Mouse (Mus musculus) cerebellum, adult 9-10 months (tissue): ENCODE data around the gene Paics.
"Not testable (repeated sequence)": the region's sequence is repeated elsewhere in the genome, so short reads cannot be mapped to it uniquely, and the experiment has no call there.

ENCODE experiments used
- DNase-seq: peaks from one replicate; pipeline ENCODE4 v3.0.0; 2022

The Paics gene

GRCm38 (mm10) chr5:76951106-76952027, at the start of gene Paics, which contains the start of gene Ppat:
Paics (plus strand) TSS chr5:76951307.
Ppat (minus strand) TSS chr5:76951578.
- DNase-seq = peak; percentile 98

DNA sequence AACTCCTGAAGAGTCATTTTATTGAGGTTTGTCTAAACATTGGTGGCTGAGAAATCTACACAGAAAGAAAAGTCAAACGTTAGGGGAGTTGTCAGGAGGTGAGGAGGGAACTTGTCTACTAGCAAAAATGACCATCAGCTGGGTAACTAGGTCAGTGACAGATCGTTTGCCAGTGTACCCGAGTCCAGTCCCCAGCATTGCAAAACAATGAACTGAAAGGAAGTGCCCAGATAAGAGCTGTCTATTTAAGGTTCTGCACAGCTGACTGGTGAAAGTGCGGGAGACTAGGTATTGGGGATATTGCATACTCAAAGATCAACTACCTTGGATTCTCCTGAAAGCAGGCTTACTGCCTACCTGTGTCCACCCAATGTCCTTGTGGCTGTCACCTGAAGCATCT, 49.0 kb upstream of the Paics start:
- DNase-seq = no peak

GRCm38 (mm10) chr5:76904713-76905404, 46.2 kb upstream of the Paics start:
- DNase-seq = peak; percentile 47

DNA sequence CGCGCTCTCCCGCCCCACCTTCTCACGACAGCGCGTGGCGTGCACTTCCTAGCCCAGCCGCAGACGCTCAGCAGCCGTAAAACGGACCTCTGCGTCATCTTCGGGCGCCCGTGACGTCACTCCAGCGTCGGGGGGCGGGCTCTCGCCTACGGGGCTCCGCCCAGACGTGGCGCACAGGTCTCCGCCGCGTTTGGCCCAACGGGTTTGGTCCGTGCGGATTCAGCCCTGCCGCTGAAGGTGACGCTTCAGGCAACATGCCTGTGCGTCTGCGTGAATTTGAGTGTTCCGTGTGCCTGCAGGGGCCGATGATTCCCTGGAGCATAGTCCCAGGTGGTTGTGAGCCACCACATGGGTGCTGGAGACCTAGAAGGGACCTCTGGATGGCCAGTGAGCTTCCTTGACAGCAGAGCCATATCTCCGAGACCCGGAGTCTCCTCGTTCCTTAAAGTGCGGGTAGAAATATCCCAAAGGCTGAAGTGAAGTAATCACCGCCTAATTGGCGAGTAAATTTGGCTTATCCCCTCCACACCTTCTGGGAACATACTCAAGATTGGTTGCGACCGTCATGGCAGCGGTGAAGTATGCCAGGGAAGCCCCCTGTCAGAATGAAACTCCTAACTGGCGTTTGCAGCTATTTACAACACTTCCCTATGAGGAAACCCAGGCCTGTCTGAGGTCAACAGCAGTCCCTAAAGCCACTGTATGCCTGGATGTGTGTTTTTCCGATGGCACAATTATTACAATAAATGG, 45.5 kb upstream of the Paics start, which contains the start of gene Aasdh:
Aasdh (minus strand) TSS at position 110 of the 750 bp plus-strand sequence.
- DNase-seq = peak; percentile 95

DNA sequence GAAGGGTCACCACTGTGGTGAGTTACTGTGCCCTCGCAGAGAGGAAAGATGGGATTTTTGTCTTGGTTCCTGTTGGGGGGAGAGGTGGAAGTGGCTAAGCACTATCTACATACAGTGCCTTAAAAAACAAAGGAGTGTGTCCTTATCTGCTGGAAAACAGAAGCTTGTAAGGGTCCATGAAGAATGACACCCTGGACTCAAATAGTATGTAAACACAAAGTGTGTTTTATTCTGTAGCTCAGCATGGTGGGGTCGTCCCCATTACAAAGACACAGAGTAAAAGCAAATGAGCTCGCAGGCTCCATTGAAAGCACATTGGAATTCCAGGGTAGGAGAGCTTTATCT, 45.0 kb upstream of the Paics start:
- DNase-seq = no peak

DNA sequence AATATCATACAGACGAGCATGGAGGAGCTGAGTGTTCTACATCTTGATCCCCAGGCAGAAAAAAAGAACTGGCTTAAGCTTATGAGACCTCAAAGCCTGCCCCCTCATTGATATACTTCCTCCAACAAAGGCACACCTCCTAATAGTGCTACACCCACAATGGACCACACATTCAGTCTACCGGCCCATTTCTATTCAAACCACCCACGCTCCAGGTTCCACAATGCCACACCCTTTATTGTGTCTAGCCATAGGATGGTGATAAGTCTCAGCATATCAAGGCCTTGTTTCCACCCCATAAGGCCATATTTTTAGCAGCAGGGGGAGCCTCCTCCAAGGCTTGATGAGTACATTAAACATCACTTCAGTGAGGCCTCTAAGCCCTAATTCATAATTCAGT, 40.3 kb upstream of the Paics start:
- no peak for DNase-seq

- DNase-seq = not testable (repeated sequence)
Measured at GRCm38 (mm10) chr5:76912522-76912921, 38.6 kb upstream of the Paics start.

- DNase-seq = no peak
Measured at GRCm38 (mm10) chr5:76922833-76923232, 28.3 kb upstream of the Paics start.

GRCm38 (mm10) chr5:76923428-76923827, 27.7 kb upstream of the Paics start:
- peak; percentile 74 for DNase-seq

DNA sequence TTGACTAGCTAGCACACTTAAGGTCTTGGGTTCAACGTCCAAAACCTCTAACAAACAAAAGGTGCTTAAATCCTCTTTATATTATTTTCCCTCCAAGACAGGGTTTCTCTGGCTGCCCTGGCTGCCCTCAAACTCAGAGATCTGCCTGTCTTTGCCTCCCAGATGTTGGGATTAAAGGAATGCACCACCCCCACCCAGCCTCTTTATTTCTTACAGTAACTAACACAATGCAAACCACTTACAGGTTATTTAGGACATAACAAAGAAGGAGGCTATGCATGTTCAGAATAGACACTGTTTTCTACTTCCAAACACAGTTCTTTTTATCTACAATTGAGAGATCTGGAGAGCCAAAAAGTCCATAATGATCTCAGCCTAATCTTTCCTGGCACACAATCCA, 26.8 kb upstream of the Paics start:
- DNase-seq = no peak

DNA sequence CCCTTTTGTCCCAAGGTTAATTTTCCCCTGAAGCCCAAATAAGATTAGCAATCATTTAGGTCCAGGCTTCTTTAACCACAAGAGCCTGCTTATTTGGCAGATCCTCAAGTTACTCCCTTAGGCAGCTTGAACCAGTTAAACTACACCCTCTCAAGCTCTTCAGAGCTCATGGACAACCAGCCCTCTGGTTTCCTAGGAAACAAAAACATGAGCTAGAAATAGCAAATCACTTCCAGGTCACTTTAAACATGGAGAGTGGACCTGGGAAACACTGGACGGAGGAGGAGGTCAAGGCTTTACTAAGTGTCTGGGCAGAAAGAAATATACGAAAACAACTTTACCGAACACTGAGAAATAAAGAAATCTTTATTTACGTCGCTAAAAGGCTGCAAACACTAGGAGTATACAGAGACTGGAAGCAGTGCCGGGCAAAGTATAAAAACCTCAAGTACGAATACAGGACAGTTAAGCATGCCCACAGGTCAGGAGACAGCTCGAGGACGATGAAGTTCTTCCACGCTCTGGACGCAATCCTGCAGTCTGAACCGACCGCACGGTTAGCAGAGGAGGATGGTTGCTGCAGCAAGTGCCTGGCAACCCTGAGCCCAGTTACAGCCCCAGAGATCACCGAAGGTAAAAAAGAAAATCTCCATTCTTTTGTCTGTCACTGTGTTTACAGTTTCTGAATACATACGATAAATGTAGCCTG, 22.8 kb upstream of the Paics start:
- peak; percentile 34 for DNase-seq

DNA sequence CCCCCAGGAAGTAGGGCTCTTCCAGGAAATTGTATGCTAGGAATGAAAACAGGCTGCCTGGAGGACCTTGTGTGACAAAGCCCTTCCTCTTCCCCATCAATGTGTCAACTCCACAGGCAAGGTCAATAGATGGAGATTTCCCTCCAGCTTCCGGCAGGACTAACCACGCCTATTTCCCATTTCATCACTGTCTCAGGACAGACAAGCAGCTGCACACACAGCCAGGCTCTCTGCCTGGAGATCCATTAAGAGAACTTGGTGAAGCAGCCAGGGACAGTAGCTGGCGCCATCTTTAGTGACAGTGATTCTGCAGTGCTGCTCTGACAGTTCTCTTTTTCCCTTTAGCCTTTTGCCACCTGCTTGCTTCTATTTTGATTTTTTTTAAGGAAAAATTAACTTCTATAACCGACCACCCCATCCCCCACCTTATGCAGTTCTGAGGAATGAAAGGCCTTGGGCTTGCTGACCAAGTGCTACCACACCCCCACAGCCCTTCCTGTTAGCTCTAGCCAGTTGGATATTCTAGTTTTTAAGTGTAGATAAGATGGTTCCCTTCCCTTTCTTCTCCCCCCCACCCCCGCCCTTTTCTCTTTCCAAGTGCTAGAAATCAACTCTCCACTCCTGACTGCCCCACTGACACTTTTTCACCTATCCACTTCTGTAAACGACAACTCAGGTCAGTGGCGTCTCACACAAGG, 21.8 kb upstream of the Paics start:
- DNase-seq = no peak

DNA sequence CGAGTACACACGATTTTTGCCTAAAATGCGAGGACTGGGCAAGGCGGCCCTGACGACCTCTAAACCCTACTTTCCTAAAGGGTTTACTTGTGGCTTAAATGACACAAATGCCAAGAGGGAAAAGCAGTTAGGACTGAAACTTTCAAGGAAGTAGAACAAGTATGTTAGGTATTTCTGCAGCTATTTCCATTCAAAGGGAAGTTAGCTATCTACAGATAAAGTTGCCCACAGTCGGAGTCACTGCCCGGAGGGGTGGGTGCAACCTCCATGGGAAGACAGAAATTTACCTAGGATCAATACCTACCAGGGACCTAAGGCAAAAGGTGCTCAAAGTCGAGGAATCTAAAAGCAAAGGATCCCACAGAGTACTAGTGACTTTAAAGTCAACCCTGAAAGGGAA, 11.4 kb upstream of the Paics start:
- no peak for DNase-seq

DNA sequence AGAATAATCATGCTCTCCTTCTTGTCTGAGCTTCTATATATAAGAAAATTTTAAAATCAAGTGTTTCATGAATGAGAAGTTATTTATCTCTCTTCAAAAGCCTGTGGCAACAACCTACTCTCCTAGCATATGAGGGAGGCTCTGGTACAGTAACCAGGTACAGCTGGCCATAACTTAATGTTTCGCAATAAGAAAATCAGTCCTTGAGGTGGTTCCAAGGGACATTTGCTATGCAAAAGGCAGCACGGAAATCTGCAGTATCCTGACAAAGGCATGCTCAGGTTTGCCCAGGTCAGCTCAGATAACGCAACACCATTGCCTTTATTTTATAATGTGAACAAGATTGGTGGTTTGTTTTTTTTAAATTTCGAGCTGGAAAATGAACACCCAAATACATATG, 9.1 kb upstream of the Paics start:
- DNase-seq = no peak

GRCm38 (mm10) chr5:76942505-76942904, 8.6 kb upstream of the Paics start:
- no peak for DNase-seq

- DNase-seq = no peak
Measured at GRCm38 (mm10) chr5:76944965-76945677, 6.0 kb upstream of the Paics start.

- no peak for DNase-seq
Measured at GRCm38 (mm10) chr5:76945678-76946033, 5.5 kb upstream of the Paics start.

DNA sequence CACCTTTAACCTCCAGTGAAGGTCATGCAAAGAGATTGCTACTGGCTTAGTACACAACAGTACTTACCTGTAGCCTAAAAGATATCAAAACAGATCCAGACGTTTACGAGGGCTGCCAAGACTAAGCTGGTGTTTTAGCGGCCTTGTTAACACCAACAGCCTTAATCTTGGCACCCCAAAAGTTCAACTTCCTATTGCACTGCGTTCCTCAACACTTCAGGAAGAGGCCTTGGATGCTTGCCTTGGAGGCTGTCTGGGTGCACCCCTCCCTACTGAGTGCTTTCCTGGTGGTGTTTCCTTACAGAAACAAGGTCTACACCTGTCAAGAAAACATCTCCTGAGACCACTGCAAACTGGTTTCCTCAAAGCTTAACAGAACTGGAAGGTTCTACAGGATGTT, 4.0 kb upstream of the Paics start:
- no peak for DNase-seq

DNA sequence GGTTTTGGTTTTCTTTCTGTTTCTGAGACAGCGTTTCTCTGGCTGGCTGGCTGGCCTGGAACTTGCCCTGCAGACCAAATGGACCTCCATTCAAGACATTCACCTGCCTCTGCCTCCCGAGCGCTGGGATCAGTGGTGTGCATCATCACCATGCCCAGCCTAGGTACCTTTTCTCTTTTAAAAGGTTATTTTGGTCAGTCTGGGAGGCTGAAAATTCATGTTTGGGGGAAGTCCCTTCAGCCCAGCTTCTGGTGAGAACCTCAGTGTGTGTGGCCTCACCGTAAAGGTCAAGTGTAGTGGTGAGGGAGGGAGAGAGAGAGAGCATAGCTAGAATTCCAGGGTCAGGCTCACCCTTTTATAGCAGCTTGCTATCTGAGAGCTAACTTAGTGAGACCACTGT, 3.3 kb upstream of the Paics start:
- DNase-seq = no peak

- no peak for DNase-seq
Measured at GRCm38 (mm10) chr5:76950343-76951105, 583 bp upstream of the Paics start.
